Mouse (Mus musculus) T-cell, adult 2 months (primary cell): ENCODE data around the gene Vav3.

ENCODE experiments used
- DNase-seq: peaks from one replicate; pipeline ENCODE4 v3.0.0; 2022; ENCODE audit warnings: low spot score

The Vav3 gene

DNA sequence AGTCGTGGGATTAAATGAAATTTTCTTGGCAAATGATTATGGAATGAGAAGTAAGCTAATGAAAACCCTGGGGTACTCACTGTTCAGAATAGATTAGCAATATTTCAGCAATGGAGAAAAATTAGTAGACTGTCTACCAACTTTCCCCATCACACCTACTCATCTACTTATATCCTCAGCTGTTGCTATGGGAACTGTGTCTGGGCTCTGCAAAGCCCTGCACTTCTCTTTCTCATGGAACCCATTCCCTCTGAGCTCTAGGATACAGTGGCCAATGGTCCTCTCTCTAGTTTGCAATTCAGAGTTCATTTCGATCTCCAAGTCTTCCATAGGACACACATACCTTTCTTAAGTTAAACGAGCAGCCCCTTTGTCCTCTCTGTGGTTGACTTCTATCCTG, 352.2 kb downstream of the Vav3 start:
- no peak for DNase-seq

- DNase-seq = no peak
Measured at GRCm38 (mm10) chr3:109701301-109701700, 360.8 kb downstream of the Vav3 start.

DNA sequence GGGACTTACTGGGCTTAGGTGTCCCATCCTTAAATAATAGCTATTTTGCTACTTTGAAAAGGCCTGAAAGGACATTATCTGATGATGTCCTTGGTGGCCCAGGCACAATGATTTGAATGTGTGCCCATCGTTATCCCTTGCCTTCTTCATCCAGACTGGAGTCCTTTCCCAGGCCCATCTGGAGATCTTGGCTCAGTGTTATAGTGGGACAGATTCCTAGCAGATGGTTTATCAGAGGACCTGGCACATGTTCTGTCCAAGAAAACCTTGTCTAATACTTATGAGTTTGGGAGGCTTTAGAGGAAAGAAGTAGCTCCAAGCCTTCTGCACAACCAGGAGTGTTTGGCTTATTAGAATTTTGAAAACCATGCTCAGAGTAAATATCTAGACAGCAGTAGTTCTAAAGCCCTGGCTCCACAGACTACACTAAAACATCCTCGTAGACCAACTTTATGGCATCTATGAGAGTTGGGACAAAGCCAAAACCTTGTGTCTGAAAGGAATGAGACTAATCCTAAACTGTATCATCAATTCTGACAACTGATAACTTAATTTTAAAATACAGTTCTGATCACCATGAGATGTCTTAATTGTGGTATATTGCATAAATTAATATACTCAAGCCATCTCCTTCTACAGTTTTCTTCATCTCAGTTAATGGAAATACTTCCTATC, 367.5 kb downstream of the Vav3 start:
- DNase-seq = no peak

GRCm38 (mm10) chr3:109711751-109712150, 371.3 kb downstream of the Vav3 start:
- no peak for DNase-seq

DNA sequence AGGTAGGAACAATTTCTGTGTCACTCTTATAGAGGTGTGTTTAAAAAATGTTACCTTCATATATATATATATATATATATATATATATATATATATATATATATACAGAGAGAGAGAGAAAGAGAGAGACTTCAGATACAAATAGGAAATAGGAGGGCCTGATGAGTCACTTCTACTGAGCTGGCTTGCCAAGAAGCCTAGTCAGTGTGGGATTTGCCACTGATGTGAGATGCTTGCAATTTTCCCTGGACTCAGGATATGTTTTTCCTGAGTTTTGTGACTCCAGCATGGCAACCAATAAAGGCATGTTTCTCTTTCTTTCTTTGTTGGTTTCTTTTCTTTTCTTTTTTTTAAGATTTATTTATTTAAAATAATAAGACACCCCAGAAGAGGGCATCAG, 374.0 kb downstream of the Vav3 start:
- no peak for DNase-seq

- DNase-seq = no peak
Measured at GRCm38 (mm10) chr3:109721753-109722152, 381.3 kb downstream of the Vav3 start.

DNA sequence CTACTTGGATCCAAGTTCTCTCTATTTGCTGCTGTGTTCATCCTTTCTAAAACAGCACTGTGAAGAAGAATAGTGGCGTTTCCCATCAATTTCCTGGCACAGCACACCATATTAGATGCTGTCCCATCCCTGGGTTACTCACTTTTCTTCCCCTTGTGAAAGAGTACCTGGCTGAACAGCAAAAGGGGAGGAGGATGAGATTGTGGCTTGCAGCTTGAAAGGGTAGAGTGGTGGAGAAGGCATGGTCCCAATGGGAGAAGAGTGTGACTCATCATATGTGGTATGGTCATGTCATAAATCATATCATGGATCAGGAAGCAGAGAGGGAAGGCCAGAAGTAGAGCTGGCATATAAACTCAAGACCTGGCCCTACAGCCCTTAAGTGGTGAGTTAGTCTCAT, 386.3 kb downstream of the Vav3 start:
- DNase-seq = no peak

DNA sequence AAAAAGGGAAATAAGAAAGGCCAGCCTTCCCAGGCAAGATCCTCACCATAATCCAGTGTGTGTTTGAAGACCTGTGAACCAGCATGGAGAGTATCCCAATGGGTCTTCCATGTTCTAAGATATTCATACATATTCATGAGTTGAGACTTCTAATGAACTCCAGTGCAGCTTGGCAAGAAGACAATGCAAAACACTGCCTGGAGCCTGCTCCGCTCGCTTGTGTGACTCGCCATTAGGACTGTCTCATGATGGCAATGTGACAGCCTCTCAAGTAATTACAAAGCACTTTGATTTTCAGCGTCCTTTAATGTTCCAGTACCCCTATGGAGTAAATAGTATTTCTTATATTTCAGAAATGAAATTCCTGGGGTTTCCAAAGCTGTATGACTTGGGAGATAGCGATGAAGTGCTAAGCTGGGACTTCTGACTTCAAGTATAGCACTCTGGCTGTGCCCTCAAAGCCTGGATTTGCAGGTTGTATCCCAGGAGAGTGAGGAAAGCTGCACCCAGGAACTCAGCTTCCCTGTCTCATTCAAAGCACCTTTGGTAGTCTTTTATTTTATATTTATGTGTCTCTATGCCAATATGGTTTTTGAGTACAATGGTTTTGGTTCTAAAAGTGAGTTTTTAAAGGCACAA, 391.3 kb downstream of the Vav3 start:
- DNase-seq = no peak

- DNase-seq = no peak
Measured at GRCm38 (mm10) chr3:109732327-109733182, 392.1 kb downstream of the Vav3 start.
